Mouse (Mus musculus) adrenal gland, postnatal 36 days (tissue): Measurements from ENCODE around the gene Ube2v1. TPM values are rescaled to one million over a fixed set of nuclear protein-coding genes. Genes with fewer than 3 reads are reported as not detected.

Experiments
- DNase-seq, 2 experiments: peaks; one replicate each; pipeline ENCODE4 v3.0.0; 2021; ENCODE audit warnings: mixed read lengths in 1 of 2
- total RNA-seq, 2 experiments: library from RNA; stranded (reverse); gene quantifications; 2 replicates each; pipeline ENCODE4 v1.2.3; 2021

Ube2v1 gene
- total RNA-seq, 2 experiments from 2014 or later = 195 to 197 TPM

DNA sequence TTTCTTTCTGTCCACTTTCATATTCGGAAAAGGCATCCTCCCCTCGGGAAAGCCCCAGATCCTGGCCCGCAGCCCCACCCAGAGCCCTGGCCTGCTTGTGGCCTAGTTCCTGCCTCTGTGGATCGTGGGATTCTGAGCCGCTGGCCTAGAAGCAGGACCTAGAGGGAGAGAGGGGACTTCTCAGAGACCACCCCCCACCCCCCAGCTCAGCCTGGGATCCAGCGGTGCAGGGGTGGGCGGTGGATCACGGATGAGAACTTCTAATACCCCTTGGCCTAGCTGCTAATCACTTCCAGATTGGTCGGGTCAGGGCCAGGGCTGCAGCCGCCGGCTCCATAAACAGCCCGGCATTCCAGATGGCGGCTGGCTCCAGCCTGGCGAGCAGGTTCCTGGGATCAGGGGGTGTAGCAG lies 36.1 kb downstream of the Ube2v1 start:
- DNase-seq = peak in 1 of 2 experiments; percentile 38

DNA sequence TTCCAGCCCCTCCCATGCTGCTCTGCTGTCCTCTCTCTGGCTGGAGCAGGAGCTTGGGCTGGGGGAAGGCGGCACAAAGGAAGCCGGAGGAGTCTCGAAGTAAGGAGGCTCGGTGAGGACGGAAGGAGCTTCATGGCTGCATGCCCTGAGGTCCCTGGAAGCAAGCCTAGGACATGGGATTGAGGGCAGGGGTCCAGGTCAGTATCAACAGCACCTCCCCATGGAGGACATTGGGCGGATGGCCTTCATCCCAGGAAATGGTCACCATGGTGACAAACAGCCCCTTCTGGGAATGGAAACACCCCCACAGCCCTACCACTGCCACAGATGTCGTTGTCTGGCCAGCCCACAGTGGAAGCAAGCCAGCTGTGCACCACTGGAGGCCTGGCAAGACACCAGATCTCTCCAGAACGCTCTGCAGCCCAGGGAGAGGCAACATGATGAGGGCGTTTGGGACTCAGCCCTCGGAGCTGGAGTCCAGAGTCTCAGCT lies 37.4 kb downstream of the Ube2v1 start:
- DNase-seq = peak; percentile 80 to 88

DNA sequence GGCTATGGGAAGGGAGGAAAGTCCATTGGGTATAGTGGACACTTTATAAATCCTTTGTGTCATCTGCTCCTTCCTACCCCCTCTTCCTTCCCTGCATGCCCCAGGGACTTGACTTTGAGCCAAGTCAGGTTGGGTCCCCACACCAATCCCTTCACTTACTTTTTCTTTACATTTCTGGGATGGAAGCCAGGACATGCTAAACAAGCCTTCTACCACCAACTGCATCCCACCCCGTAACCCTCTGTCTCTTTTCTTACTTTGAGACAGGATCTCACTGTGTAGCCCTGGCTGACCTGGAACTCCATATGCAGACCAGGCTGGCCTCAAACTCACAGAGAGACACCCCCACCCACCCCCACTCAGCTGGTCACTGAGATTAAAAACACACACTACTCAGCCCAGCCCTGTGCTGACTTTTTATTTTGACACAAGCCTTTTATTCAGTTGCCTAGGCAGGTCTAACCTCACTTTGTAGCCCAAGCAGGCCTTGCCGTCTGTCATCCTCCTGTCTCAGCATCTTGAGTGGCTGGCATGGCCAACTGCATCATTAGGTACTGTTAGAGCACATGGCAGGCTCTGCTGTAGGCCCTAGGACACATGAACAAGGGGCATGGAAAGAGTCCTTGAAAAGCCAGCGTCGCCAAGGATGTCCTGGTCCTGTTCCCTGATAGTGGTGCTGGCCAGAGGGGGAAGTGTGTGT lies 38.2 kb downstream of the Ube2v1 start:
- no peak for DNase-seq

DNA sequence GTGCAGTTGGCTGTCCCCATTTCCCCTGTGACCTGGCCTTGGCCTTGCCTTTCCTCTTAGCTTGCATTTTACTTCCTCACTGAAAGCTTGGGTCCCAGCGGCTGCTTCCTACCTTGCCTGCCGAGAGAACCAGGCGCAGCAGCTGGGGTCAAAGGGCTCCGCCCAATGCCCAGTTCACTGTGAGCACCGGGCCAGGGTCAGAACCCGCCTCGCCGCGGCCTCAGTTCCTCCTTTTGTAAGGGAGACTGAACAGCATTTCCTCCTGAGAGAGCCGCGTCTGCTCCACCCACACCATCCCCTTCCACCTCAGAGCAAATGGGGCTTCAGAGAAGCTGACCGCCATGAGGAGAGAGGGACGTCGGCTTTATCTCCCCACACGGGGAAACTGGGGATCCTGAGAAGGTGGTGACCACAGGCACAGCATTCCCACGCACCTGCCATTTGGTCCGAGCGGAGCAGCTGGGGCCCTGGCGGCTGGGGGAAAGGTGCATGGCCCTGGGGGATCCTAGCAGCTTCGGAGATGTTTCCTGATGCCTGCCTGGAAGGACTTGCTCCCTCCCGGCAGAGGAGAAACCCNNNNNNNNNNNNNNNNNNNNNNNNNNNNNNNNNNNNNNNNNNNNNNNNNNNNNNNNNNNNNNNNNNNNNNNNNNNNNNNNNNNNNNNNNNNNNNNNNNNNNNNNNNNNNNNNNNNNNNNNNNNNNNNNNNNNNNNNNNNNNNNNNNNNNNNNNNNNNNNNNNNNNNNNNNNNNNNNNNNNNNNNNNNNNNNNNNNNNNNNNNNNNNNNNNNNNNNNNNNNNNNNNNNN lies 42.9 kb downstream of the Ube2v1 start:
- DNase-seq = peak; percentile 66 to 75

DNA sequence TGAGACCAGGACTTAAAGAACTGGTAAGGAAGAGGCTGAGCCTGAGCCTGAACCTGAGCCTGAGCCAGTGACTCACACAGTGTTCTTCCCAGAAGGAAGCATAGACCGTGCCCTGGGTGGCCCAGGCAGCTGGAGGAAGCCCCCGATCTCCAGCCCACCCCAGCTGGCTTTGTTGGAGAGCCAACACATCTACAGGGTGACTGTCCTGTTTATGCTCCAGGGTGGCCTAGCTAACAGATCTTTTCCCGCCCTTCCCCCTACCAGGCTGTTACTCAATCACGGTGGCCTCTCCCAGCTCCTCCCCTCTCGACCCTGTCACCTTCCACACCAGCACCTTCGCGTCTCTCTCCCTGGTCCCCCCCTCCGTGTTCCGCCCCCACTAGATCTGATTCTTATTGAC lies 44.9 kb downstream of the Ube2v1 start:
- DNase-seq = no peak

DNA sequence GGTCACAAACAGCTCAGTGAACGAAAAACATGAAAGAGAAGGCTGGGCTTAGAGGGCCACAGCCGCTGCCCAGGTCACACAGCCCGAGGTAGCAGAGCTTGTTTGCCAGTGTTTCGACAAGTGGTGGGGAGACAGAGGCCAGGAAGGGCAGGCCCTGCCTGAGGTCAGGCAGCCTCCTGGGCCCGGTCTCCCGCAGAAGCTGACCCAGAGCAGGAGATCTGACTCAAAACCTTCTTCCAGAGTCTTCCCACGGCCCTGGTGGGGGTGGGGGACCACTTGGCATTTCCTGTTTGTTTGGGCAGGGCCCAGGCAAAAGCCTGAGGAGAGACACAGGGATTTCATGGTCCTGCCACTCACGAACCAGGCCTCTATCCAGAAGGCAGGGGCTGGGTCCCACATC lies 45.9 kb downstream of the Ube2v1 start:
- peak; percentile 56 to 76 for DNase-seq

DNA sequence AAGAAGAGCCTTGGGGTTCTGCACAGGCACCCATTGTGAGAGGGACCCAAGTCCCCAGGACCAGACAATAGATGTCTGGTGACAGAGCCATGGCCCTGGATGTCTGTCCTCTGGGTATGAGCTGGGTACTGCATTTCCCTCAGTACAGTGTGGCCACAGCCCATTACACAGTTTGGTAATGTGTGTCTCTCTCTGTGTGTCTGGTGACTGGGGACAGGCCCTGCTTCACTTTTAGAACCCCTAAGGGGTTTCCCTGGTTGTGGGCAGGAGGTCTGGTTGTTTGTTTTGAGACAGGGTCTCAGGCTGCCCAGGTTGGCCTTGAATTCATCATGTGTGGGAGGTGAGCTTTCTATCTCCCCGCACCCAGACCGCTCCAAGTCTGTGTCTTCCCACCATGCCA lies 46.6 kb downstream of the Ube2v1 start:
- no peak for DNase-seq

DNA sequence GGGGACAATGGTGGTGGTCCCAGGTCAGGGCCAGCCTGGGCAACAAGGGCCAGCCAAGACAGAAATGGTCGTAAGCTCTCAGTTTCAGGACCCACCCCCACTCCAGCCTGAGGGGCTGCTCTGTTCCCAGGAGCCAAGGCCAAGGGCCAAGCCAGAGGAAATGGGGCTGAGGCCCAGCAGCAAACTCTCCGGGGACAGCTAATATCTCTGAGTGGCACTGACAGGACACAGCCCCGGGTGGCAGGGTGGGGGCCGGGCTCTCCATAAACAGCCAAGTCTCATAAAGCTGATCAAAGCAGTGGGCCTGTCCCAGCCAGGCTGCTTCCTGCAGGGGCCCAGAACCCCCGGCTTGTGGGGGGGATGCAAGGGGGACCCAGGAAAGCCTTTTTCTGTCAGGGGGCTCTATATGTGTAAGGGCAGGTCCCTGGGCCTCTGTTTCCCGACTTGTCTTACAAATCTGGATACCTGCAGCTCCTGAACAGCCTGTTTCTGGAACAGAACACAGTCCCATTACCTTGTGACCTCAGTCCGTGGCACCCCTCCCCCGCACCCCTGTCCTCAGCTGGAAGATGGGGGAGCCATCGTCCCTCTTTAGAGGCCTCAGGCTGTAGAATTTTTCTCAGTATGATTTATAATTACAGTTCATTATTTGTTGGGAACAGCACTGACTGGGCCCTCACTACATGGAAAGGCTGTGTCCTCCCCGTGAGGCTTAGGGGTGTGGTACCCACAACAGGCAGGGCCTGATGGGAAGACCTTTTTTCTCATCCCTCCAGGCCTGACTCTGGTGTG lies 48.5 kb downstream of the Ube2v1 start:
- no peak for DNase-seq

DNA sequence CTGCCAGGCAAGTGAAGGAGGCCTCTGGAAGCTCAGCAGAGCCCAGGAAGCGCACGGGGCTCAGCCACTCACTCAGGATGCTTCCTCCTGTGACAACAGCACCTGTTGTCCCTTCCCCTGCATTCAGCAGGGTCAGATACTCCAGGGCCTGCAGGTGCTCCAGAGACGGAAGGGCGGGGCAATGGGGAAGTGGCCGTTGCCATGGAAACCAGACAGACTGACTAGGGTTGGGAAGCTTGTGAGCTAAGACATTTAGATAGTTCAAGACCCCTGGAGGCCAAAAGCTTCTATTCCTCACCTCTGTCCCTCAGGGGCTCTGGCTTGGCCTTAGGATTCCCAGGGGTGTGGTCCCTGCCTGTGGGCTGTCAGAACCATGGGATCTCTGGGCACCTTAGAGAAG lies 53.4 kb downstream of the Ube2v1 start:
- DNase-seq = no peak

DNA sequence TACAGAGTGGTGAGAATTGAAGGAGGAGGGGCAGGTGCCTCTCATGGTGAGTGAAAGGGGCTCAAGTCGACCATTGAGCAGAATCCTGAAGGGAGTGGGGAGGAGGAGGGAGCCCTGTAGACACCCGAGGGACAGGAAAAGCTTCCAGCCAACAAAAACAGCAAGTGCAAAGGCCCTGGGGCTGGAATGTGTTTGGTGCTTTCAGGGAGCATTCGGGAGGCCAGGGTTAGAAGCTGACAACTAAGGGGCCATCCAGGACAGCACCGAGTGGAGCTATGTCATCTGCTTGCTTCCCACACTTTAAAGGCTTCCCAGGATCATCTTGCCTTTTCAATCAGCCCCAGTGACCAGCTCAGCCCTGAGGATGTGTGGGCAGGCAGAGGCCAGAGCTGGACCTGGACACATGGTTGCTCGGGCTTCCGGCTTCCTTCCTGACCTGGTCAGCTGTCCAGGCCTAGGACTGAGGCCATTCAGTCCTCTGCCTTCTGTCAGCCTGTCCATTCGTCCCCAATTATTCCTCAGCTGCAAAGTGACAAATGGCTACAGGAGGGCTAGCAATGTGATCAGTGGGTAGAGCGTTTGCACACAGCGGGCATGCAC lies 54.6 kb downstream of the Ube2v1 start:
- no peak for DNase-seq

DNA sequence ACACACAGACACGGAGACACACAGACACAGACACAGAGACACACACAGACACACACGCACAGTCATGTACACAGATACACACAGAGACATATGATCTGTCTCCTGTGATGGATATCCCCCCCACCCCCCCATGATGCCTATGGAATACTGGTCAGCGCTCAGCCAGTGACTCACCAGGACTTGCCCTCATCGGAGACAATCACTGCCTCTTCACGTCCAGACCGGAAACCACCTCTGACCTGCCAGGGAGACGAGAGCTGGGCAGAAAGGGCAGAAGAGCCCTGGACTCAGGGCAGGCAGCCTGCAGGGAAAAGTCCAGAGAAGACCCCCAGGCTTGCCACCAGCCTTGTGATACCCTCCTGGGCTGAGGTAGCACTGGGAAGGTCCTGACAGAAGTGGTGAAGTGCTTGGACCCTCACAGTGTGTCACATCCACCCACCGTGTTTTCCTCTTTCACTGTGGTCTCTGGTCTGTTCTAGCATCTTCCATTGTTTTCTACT lies 55.7 kb downstream of the Ube2v1 start:
- no peak for DNase-seq

DNA sequence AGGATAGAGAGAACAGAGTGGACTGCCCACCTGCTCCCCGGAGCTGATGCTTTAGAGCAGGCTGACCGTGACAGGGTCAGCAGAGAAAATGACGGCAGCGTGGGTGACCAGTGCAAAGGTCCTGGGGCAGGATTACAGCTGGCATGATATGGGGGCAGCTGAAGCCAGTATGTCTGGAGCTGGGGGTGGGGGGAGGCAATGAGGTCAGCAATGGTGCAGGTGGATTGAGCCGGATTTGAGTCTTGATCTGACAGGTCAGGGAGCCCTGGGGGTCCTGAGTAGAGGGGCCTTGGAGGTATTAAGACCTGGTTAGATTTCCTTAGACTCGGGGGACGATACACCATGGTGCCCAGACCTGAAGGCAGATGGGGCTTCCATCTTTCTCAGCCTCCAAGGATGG lies 56.3 kb downstream of the Ube2v1 start:
- DNase-seq = no peak

DNA sequence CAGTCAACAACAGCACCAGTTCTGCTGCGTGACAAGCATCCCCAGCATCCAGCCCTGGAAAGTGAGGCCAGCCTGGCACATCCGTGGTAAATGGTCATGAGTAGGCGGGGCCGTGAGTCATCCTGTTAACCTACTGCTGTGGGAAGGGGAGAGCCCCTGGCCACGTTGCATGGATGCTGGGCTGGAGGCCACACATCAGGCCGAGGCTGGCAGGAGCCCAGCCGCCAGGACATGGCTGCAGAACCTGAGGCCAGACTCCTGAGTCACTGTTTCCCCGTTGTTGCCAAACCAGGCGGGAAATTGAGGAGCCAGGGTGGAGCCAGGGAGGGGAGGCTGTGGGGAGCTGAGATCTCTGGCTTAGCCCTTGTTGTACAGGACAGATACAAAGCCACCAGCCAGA lies 57.1 kb downstream of the Ube2v1 start:
- DNase-seq = peak; percentile 82 to 84

DNA sequence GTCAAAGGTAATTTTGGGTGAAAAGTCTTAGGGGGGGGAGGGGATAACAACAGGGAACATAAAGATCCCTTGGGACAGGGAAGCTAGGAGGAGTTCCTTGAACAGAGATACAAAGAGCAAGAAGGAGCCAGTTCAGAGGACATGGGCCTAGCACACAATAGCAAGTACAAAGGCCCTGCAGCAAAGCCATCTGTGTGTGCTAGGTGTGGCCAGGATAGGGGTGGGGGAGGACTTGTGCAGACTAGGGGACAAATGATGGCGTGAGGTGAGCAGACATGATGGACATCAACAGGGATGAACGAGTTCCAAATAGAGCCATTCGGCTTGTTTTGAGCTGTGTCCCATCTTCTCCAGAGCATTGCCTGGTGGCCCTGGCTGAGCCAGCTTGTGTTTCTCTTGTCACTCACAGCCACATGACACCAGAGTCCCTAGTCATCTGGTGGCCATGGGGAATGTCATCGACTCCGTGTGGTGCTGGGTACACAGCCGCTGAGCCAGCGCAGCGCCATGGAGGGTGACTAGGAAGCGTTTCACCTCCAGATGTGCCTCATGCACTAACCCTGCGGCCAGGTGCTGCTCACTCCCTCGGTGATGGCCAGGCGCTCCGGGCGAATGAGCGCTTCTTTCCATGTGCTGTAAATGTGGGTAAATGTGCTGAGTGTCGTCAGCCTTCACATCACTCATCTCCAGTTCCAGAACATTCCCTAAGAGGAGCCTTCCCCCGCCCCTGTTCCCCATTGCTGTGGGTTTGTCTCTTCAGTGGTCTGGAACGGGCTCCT lies 60.3 kb downstream of the Ube2v1 start:
- DNase-seq = no peak

DNA sequence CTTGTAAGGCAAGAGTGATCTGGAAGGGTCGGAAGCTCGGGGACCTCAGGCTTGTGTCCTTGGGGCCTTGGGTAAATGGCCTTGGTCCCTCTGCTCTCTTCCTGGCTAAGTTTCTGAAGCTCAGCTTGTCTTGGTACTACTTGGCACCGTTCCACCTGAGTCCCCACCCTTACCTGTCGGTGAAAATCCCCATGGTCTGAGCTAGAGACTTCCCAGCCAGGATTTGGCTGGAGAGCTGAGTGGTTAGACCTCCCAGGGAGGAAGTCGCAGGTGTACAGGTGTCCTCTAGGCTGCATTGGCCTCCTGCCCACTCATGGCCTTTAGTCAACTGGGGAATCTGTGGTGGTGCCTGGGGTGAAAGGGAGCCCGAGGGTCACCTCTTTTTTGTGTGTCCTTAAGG lies 61.1 kb downstream of the Ube2v1 start:
- no peak for DNase-seq

DNA sequence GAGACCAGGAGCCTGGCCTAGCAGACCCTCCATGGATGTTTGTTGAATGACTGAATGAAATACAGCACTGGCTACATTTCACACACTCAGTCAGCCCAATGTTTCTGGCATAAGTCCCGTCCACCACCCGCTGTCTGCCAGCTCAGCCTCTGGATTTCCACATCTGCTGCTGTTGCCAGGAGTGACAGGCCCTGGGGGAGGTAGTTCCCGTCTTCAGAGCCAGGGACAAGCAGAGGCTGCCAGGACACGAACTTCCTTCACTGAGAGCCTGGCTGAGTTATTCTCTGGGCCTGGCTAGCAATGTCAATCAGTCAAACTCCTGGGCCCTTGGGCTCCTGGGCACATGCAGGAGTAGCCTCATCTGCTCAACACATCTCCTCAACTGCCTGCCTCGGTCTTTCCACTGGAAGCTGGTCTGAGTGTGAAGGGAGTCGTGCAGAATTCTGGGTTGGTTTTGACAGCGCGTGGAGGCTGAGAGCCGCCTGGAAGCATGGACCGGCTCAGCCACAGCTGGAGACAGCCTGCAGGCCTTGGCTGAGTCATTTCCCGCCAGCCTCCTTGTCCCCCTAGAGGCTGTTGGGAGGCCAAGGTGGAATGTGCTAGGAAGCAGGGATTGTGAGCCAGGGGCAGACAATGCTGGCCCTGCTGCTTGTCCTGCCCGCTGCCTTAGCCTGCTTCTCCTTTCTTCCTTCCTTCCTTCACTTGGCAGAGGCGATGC lies 61.8 kb downstream of the Ube2v1 start:
- DNase-seq = peak; percentile 91 to 92

DNA sequence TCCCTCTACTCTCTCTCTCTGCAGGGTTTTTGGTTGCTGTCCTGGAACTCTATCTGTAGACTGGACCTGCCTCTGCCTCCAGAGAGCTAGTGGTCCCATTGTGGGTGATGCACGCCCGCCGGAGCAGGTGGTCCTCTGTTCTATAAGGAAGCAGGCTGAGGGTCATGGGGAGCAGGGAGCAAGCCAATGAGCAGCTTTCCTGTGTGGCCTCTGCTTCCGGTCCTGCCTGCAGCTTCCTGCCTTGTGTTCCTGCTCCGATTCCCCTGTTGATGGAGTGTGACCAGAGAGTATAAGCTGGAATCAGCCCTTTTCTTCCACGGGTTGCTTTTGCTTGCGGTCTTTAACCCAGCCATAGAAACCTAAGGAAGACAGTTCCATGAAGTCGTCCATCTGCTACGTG lies 63.8 kb downstream of the Ube2v1 start:
- no peak for DNase-seq

DNA sequence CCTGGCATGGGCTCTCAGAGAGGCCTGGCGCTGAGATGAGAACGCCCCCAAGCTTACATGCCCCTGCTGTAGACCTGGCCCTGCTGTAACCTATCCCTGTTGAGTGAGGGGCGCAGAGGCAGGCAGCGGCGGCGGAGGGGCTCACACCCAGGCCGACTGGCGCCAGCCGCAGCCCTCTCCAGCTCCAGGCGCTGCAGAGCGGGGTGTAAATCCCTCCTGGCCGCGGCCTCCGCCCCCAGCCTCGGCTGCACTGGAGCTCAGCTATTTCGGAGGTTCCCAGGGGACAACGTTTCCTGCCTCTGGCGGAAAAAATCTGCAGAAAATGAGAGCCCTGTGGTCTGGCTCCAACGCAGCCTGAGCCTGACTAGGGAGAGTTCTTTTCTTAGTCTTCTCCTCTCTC lies 66.2 kb downstream of the Ube2v1 start:
- DNase-seq = peak; percentile 50 to 70

DNA sequence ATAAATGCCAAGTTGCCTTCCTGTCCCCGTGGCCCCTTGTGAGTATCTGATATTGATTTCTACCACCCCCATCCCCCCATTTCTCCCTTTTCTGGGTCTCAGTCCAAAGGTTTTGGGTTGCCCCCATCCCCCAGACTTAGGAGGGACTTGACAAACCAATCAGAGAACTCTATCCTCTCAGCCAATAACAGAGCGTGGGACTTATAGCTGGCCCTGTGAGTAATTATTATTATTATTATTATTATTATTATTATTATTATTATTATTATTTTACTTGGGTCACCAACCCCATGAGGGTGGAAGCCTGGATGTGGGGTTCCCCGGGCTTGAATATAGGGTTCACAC lies 66.6 kb downstream of the Ube2v1 start:
- no peak for DNase-seq

DNA sequence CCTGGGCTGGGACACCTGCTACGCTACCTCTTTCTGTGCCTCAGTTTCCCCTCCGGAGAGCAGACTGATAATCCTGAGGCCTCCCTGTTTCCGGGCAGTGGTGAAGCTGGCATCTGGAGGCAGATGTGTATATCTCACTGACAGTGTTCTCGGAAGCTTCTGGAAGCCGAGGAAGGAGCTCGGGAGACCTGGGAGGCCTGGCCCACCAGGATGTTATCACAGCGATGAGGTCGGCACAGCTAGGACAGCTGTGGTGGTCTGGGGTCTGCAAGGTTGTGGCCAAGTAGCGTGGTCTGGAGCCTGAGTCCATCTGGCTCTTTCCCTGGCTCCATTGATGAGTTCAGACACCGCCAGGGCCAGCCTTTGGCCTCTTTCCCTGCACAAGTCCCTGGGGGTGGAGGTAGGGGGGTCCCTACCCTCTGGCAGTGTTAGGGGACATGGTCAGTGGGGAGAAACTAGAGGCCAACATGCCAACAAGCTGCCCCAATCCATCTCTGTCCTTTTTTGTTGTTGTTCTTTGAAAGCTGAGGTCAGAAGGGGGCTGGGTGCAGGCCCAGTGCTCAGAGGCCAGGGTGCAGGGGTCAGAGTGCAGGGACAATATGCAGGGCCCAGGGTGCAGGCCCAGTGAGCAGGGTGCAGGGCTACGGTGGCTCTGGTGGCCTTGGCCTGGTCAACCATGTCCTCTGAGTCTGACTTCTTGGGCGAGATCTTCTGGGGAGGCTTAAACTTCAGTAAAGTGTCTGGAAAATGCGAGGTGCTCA lies 67.2 kb downstream of the Ube2v1 start:
- DNase-seq = no peak
